Mouse (Mus musculus): ENCODE measurements around the gene Klk1b5.
A peak's percentile ranks its signal among the peaks of the same experiment; 100 is the strongest.

Klk1b5 gene

DNA sequence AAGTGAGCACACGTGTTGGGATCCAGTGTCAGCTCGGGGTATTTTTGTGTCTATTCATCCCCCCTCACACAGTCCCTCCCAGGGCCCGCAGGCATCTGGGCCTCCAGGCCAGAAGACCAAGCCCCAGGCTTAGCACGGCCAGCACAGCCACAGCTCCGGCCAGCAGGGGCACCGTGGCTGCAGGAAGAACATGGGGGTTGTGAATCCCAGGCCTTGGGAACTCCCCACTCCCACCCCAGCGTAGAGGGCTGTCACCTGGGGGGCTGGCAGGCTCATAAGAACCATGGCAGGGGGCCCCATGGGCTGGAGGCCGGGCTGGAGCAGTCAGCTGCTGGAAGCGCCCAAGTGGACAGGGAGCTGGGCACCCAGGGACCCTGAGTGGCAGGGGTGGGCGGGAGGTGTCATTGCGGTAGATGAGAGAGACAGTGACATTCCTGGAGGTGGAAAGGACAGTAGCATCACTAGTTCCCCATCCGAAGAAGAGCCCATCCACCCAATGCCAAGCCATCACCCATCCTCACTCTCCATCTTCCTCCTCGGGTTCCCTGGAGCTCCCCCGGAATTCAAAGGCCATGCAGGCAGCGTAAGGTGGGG, 37.4 kb downstream of the Klk1b5 start:
- no peak for DNase-seq (ENCODE audit: low read depth, low spot score)

DNA sequence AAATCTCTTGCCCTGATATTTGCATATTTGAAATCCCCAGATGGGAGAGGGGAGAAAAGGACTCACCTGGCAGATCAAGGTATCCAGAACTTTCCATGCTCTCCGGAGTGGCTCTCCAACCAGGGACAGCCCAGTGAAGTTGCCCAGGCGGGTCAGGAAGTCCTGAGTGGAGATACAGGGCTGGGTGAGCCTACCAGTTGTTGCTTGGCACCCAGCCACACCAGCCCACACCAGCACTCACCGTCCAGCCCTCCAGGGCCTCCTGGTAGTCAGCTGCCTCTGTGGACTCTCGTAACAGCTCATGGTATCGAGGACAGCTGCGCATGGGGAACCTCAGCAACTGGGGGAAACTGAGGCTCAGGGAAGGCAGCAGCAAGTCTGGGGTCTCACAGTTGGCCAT, 39.2 kb downstream of the Klk1b5 start:
- DNase-seq (ENCODE audit: low read depth, low spot score) = no peak

DNA sequence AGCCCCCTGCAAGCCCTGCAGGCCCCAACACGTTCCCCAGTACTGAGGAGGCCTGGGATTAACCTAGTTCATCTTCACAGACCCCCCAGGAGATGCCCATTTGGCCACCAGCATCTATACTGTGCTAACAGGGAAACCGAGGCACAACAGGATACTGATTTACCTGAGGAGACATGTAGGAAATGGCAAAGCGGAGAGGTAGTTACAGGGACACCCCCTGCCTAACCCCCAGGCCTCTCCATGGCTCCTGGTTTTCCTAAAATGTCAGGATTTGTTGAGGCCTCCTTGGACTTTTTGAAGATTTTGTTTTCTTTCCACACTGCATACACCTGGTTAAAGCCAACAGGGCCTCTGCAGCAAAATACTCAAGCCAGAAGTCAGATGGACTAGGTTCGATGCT, 41.5 kb downstream of the Klk1b5 start, which contains the start of gene Acp4:
Gene Acp4 (minus strand): TSS at position 101 of the 400 bp plus-strand sequence.
- DNase-seq (ENCODE audit: low read depth, low spot score) = no peak

DNA sequence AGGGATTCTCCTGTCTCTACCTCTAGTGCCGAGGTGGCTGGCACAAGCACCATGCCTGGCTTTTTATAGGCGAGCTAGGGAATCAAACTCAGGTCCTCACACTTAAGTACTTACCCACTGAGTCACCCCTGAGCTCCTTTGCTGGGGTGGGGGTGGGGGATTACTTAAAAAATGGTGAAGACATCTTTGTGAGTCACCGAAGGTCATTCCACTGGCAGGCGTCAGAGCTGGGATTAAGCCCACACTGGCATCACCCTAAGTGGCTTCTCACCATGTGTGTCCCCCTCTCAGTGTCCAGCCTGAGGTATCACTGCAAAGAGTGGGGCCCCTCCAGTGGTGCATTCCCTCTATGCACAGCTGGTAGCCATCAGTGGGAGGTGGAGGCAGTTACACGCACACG, 44.7 kb downstream of the Klk1b5 start:
- DNase-seq (ENCODE audit: low read depth, low spot score) = no peak

DNA sequence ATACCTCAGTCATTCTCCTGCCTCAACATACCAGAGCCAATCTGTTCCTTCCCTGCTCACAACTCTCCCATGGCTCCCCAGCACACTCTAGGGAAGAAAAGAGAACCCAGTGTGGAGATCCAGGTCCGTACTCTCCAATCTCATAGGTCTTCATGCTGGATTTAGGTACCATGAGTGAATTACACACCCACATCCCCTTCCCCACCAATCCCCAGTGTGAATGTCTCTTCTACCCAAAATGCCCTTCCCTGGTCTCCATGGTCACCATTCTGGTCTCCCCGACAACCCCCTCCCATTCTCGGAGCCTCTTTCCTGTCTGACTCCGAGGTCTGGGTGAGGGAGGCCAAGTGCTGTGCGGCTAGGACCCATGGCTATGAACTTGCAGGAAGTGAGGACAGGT, 45.4 kb downstream of the Klk1b5 start, which contains the start of gene Gm15517:
Gene Gm15517 (plus strand): TSS at position 301 of the 400 bp plus-strand sequence.
- no peak for DNase-seq (ENCODE audit: low read depth, low spot score)

DNA sequence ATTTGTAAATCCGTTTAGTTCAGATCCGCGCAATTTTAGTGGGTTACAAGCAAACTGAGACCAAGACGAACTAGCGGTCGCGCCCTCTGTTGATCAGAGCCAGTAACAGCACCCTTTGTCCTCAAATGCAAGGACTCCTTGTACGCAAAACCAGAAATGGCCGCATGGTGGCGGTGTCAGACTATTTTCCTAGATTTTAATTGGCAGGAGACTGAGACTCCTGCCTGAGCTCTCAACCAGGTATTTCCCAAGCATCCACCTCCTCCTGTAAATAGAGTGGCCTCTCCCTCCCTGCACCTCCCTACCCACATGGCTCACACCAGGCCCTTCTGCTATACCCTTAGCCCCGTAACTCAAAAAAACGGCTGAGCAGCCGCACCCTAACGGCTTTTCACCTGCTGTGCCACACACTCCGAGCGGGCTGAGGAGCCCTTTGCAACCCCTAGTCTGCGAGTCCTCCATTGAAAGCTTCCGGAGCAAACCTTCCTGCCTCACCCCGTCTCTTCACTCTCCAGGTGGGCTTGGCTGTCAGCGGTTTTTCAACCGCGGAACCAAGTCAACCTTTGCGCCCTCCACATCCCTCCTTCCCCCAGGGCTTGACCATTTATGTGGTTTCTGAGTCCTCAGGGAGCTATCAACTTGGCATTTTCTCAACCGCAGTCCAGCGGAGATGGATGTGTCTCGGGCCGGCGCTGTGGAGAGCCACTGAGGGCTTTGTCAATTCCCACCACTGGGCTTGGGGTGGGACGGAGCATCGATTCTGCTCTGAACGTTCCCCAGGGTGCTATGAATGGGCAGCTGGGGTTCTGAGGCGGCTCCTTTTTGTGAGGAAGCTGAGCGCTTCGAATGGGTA, 47.3 kb downstream of the Klk1b5 start:
- peak; percentile 95 for DNase-seq (ENCODE audit: low read depth, low spot score)

DNA sequence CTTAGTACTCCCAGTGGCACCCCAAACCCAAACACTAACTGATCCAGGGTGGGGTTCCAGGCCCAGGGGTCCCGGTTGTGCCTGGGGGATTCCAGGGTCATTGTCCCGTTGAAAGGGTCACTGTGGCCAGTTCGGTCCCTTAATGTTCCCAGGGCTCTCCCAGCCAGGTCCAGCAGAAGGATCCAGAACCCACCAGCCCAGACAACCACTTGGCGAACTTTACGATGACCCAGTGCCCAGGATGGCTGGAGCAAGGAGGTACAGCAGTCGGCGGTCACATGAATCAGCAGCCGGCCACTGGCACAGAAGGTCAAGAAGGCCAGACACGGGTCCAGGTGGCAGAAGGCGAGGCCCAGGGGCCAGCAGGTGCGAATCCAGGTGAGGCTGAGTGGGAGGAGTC, 52.4 kb downstream of the Klk1b5 start:
- DNase-seq (ENCODE audit: low read depth, low spot score) = no peak

DNA sequence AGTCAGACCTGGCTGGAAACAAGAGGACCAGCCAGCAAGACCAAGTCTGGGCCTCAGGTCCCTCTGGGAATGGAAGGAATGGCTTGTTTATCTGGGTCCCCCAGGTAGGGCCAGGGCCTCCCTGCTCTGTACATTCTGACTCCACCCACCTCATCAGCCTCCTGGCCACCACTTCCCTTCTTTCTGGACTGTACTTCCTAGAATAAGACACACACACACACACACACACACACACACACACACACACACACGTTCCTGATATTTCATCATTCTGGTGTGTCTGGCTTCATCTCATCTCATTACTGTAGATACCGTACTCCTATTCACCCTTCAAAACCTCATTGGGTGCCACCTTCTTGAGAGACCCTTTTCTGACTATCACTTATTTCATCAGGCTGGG, 53.7 kb downstream of the Klk1b5 start:
- DNase-seq (ENCODE audit: low read depth, low spot score) = no peak

All from mesoderm, embryonic 11.5 days (tissue).